In the genomic region with DNA sequence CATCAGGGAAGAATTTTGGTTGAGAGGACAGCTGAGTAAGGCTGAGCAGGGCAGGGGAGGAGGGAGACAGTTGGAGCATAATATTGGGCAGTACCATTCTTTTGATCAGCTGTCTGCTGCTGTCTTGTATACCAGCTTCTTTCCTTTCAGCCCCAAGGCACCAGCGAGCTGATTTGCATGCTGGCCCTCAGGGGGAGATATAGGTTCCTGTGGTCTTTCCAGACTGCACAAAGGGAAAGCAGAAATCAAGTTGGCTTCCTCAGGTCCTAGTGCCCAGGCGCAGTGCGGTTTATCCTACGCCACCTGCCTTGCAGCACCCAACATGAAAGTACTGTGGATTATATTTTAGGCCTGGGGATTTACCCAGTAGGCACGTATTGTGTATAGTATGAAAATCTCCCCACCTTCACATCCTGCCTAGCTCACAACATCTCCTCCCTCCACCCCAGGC, we compare ENCODE assay signal across 17 mouse cellular contexts. TPM values are rescaled to one million over a fixed set of nuclear protein-coding genes. Genes with fewer than 3 reads are reported as not detected.
DNase-seq lines count a peak whose midpoint lies in the region; ATAC-seq lines count a peak whose summit lies in the region.
"Had no signal": no experiment of that assay in that cellular context is flagged by ENCODE, and none has a peak within 500 bp of the region (broad histone marks: within the 10 kb centered on the region; RNA-seq: fewer than 3 reads in every experiment).

No protein-coding gene starts in this region.

- H3K36me3 ChIP-seq in kidney, embryonic 15.5 days = no peaks in the 10 kb centered on the region
- H3K36me3 ChIP-seq: midbrain, embryonic 10.5 days; neural tube, embryonic 15.5 days had no signal

- peaks cover 6% of the 10 kb centered on the region for H3K4me1 ChIP-seq in kidney, embryonic 15.5 days
- H3K4me1 ChIP-seq: neural tube, embryonic 15.5 days had no signal

- peak; percentile 12 for DNase-seq in adrenal gland, postnatal 14 days
- no peak for DNase-seq in adrenal gland, adult 18-20 months (ENCODE audit: low spot score in 2 of 2)
- peak; percentile 90 for DNase-seq in CD4-positive helper T cell, adult 2 months (ENCODE audit: low read depth, low spot score)
- DNase-seq in spleen, adult 18-20 months = peak; percentile 60
- no peak for DNase-seq in cerebellum, postnatal 36 days
- DNase-seq: adrenal gland, adult 2 months; gastrocnemius, adult 2 months; kidney, postnatal 14 days; right cerebral cortex, postnatal 25 days had no signal

- H3K4me2 ChIP-seq in kidney, embryonic 15.5 days = no peak overlapping the region
- H3K4me2 ChIP-seq: neural tube, embryonic 15.5 days had no signal

- no peak overlapping the region for H3K4me3 ChIP-seq in kidney, embryonic 15.5 days (replicated peaks)
- H3K4me3 ChIP-seq: gastrocnemius, adult 2 months; midbrain, embryonic 10.5 days; neural tube, embryonic 15.5 days had no signal

- H3K27ac ChIP-seq in kidney, embryonic 15.5 days = no peak overlapping the region
- H3K27ac ChIP-seq: gastrocnemius, adult 2 months; hindbrain, postnatal 0 days; liver, embryonic 14.5 days; midbrain, embryonic 10.5 days; neural tube, embryonic 15.5 days had no signal

- peak; percentile 98 for ATAC-seq in inflammation-experienced regulatory T-cells, adult 6 months
- no peak for ATAC-seq in kidney, embryonic 15.5 days (replicated peaks; ENCODE audit: low FRiP score)
- ATAC-seq in erythroid progenitor cell, adult 5-6 weeks (replicated peaks; ENCODE audit: low FRiP score, poor library complexity, severe bottlenecking) = no peak
- ATAC-seq: hindbrain, postnatal 0 days had no signal

- no peaks in the 10 kb centered on the region for H3K27me3 ChIP-seq in kidney, embryonic 15.5 days
- H3K27me3 ChIP-seq: neural tube, embryonic 15.5 days had no signal

- H3K9me3 ChIP-seq in kidney, embryonic 15.5 days (replicated peaks) = no peaks in the 10 kb centered on the region
- H3K9me3 ChIP-seq: midbrain, embryonic 10.5 days; neural tube, embryonic 15.5 days had no signal

- 77% methylated on average over 5 of the region's 5 CpGs for WGBS in kidney, embryonic 15.5 days

- H3K9ac ChIP-seq in kidney, embryonic 15.5 days = no peak overlapping the region
- H3K9ac ChIP-seq: liver, embryonic 14.5 days; neural tube, embryonic 15.5 days had no signal

RNA-seq across cellular contexts. Expression of gene Fam71b, which starts 2.6 kb away (rescaled TPM):
- total RNA-seq in adrenal gland, postnatal 14 days (2021) = not detected in 2 replicates
- not detected for total RNA-seq in adrenal gland, adult 18-20 months (2021)
- under 1 TPM in 1 of 3 experiments, not detected in 2; 0.69 TPM for polyA plus RNA-seq in inflammation-experienced regulatory T-cells, adult 6 months (2017; shearing (Covaris generic))
- not detected in 2 replicates for polyA plus RNA-seq in kidney, embryonic 15.5 days (2015; fragmentation: Nextera tagmentation; extraction: Ambion mirVana)
- not detected in 2 replicates for total RNA-seq in erythroid progenitor cell, adult 5-6 weeks (2015; ENCODE audit: low replicate concordance)
- not detected in 2 replicates for total RNA-seq in erythroid progenitor cell, adult 5-6 weeks (2017; ENCODE audit: low replicate concordance)
- total RNA-seq: adrenal gland, adult 2 months; gastrocnemius, adult 2 months; hindbrain, postnatal 0 days; left cerebral cortex, adult 18-20 months had no signal
- polyA plus RNA-seq: adrenal gland, adult 2 months; hindbrain, postnatal 0 days; midbrain, embryonic 10.5 days; neural tube, embryonic 15.5 days had no signal

RNA-seq across cellular contexts. Expression of gene Itk, which starts 9.6 kb away (rescaled TPM):
- 0.74 and 6.8 TPM in 2 replicates for total RNA-seq in adrenal gland, postnatal 14 days (2021)
- under 1 TPM; 0.23 to 0.58 TPM for total RNA-seq in adrenal gland, adult 18-20 months (2021)
- polyA plus RNA-seq in inflammation-experienced regulatory T-cells, adult 6 months (2017; shearing (Covaris generic)) = 100 to 1,000 TPM in 2 of 3 experiments, 10 to 100 TPM in 1; 82.4 to 182 (median 158) TPM
- polyA plus RNA-seq in kidney, embryonic 15.5 days (2015; fragmentation: Nextera tagmentation; extraction: Ambion mirVana) = 0.18 and 0.28 TPM in 2 replicates
- 3.2 and 5.0 TPM in 2 replicates for total RNA-seq in erythroid progenitor cell, adult 5-6 weeks (2015; ENCODE audit: low replicate concordance)
- 2.2 and 2.9 TPM in 2 replicates for total RNA-seq in erythroid progenitor cell, adult 5-6 weeks (2017; ENCODE audit: low replicate concordance)
- total RNA-seq: gastrocnemius, adult 2 months; hindbrain, postnatal 0 days had no signal
- polyA plus RNA-seq: neural tube, embryonic 15.5 days had no signal

RNA-seq across cellular contexts. Expression of gene Med7, which starts 37.8 kb away (rescaled TPM):
- total RNA-seq in adrenal gland, postnatal 14 days (2021) = 31.1 and 39.6 TPM in 2 replicates
- 10 to 100 TPM; 44.6 to 53.3 TPM for total RNA-seq in adrenal gland, adult 18-20 months (2021)
- polyA plus RNA-seq in inflammation-experienced regulatory T-cells, adult 6 months (2017; shearing (Covaris generic)) = 10 to 100 TPM; 35.9 to 39.6 (median 37.9) TPM
- 80.5 and 81.3 TPM in 2 replicates for polyA plus RNA-seq in kidney, embryonic 15.5 days (2015; fragmentation: Nextera tagmentation; extraction: Ambion mirVana)
- 125 and 166 TPM in 2 replicates for total RNA-seq in erythroid progenitor cell, adult 5-6 weeks (2015; ENCODE audit: low replicate concordance)
- total RNA-seq in erythroid progenitor cell, adult 5-6 weeks (2017; ENCODE audit: low replicate concordance) = 59.0 and 65.5 TPM in 2 replicates

RNA-seq across cellular contexts. Expression of gene Havcr2, which starts 55.8 kb away (rescaled TPM):
- total RNA-seq in adrenal gland, postnatal 14 days (2021) = 0.96 and 1.5 TPM in 2 replicates
- total RNA-seq in adrenal gland, adult 18-20 months (2021) = 1 to 10 TPM; 3.0 to 3.4 TPM
- 10 to 100 TPM in 1 of 3 experiments, 1 to 10 TPM in 2; 1.6 to 47.0 (median 2.3) TPM for polyA plus RNA-seq in inflammation-experienced regulatory T-cells, adult 6 months (2017; shearing (Covaris generic))
- 0.09 TPM in 1 of 2 replicates, not detected in the other for polyA plus RNA-seq in kidney, embryonic 15.5 days (2015; fragmentation: Nextera tagmentation; extraction: Ambion mirVana)
- total RNA-seq in erythroid progenitor cell, adult 5-6 weeks (2015; ENCODE audit: low replicate concordance) = 2.1 TPM in 1 of 2 replicates, not detected in the other
- total RNA-seq in erythroid progenitor cell, adult 5-6 weeks (2017; ENCODE audit: low replicate concordance) = 1.5 and 2.5 TPM in 2 replicates

Comparison
In these comparisons a context has a peak if more than half of its experiments do, and no peak if none do; other contexts are left out.
1. DNase-seq: peak in adrenal gland, postnatal 14 days (single experiment), CD4-positive helper T cell, adult 2 months (single experiment) and spleen, adult 18-20 months (2 of 2); none in adrenal gland, adult 18-20 months (0 of 2) and cerebellum, postnatal 36 days (0 of 2).